Mouse (Mus musculus): ENCODE measurements around the gene Stard3nl.

GRCm38 (mm10) chr13:19389896-19390295, 5.7 kb downstream of the Stard3nl start:
- TF ChIP-seq CTCF (IDR thresholded peaks at IDR 0.05; ENCODE audit: insufficient read depth, low read depth, low read length) (no peak), POLR2A (IDR thresholded peaks at IDR 0.05; ENCODE audit: insufficient read depth, low read depth, low read length) (no peak)

Measured in olfactory bulb, adult 2 months (tissue).